Mouse (Mus musculus) mouse embryonic stem cell (cell line): Measurements from ENCODE around the gene 6430571L13Rik.

ENCODE experiments used
- in situ Hi-C, 2 experiments: fragments of 300-500 bp; cut with MboI; formaldehyde crosslinking; loops; 1 replicate in 1 of 2; 3 replicates in 1 of 2; pipeline ENCODE4 v1.14.3; 2019 to 2020; ENCODE audit warnings: low sequenced_read_pairs in 2 of 2, low pct_unique_long_range_greater_than_20kb in 1 of 2, mixed read lengths in 1 of 2; ENCODE audit not compliant: unreplicated experiment in 1 of 2

Gene 6430571L13Rik

DNA sequence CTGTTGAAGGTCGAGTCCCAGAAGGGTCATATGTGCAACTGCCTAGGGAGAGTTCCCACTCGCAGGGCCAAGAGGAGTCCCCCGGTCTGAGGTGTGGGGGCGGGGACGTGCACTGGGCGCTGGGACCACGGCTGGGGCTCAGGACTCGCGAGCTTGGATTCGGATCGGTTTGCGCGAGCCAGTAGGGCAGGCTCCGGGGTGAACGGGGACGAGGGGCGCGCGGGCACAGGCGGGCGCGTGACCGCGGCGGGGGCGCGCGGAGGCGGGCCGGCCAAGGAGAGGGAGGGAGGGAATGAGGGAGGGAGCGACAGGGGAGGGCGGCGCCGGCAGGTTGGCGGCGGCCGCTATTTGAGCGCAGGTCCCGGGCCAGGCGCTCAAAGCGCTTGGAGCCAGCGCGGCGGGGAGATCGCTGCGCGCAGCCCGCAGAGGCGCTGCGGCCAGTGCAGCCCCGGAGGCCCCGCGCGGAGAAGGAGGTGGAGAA, 59.1 kb downstream of the 6430571L13Rik start, which contains the start of gene Cacna2d2:
Gene Cacna2d2 (plus strand): TSS at position 122 of the 481 bp plus-strand sequence.
- in situ Hi-C loops, result no loop called here

DNA sequence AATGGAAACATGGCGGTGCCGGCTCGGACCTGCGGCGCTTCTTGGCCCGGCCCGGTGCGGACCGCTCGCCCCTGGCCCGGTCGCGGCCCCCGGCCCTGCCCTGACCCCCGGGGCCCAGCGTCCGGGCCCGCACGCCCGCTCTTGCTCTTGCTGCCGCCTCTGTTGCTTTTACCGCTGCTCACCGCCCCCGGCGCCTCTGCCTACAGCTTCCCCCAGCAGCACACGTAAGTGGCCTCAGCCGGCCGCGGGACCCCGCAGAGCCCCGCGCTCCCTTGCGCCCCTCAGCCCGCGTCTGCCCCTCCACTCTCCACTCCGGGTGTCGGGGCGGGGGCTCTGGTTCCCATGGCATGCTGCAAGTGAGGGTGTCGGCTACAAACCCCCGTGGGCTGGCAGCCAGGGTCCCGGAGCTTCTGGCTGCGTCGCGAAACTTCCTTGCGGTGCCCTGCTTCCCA, 59.7 kb downstream of the 6430571L13Rik start:
- in situ Hi-C loops, result no loop called here

DNA sequence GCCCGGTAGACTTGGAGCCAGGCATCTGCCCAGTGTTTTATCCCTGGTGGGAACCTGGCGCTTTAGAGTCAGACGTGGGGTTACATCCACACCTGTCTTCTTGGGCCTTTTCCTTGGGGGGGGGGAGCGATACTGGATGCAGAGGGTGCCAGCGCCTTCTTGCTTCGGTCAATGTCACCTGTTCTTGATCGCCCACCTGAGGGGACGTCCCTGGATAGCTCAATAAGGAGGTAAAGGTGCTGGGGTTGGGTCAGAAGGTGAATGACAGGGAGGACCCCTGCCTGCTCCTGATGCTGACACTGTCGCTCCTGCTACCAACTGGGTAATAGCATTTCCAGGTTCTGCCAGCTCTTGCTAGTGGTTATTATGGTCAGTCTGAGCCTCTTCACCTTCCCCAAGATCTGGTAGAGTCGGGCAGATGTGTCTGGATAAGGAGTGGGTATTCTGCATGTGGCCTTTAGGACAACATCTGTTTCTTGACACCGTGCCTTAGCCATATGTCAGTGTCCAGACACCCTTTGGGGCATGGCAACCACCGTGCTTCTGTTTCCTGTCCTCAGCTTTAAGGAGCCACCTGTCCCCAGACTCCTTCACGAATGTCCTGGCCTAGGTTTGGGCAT, 60.4 kb downstream of the 6430571L13Rik start:
- in situ Hi-C loops, result no loop called here
